Mouse (Mus musculus) MEL (cell line): Measurements from ENCODE around the gene Srbd1. TPM values are rescaled to one million over a fixed set of nuclear protein-coding genes. Genes with fewer than 3 reads are reported as not detected.
A peak's percentile ranks its signal among the peaks of the same experiment; 100 is the strongest.

ENCODE experiments used
- DNase-seq: peaks from one replicate; pipeline ENCODE4 v3.0.0; 2011; ENCODE audit warnings: low read depth, low spot score
- H3K27ac ChIP-seq: 2 replicates; pipeline ENCODE4 v1.5.1; 2012; ENCODE audit warnings: low read depth, mild to moderate bottlenecking, control low read depth, low read length, moderate library complexity; ENCODE audit not compliant: control insufficient read depth
- H3K27me3 ChIP-seq, 2 experiments: fragments of 150-350 bp in 1 of 2; sonication (generic) in 1 of 2; 2 replicates each; pipeline ENCODE4 v1.6.1; 2012; ENCODE audit warnings: low read length in 2 of 2, mild to moderate bottlenecking in 2 of 2, improper control_type of control experiment in 1 of 2, moderate library complexity in 1 of 2; ENCODE audit not compliant: insufficient read depth in 2 of 2, control insufficient read depth in 1 of 2
- H3K36me3 ChIP-seq, 2 experiments: 2 replicates each; pipeline ENCODE4 v1.6.1; 2012 to 2014; ENCODE audit warnings: low read length in 2 of 2, improper control_type of control experiment in 1 of 2, inconsistent platforms in 1 of 2, mild to moderate bottlenecking in 1 of 2; ENCODE audit not compliant: insufficient read depth in 2 of 2, control insufficient read depth in 1 of 2
- H3K4me1 ChIP-seq, 2 experiments: fragments of 150-350 bp in 1 of 2; sonication (generic) in 1 of 2; 2 replicates each; pipeline ENCODE4 v1.6.1; 2012; ENCODE audit warnings: low read length in 2 of 2, improper control_type of control experiment in 1 of 2, mild to moderate bottlenecking in 1 of 2; ENCODE audit not compliant: insufficient read depth in 2 of 2, control insufficient read depth in 1 of 2
- H3K4me3 ChIP-seq, 2 experiments: fragments of 150-350 bp in 1 of 2; sonication (generic) in 1 of 2; 2 replicates each; pipeline ENCODE4 v1.5.1; 2012; ENCODE audit warnings: low read depth in 2 of 2, low read length in 2 of 2, mild to moderate bottlenecking in 2 of 2, moderate library complexity in 2 of 2, control low read depth in 1 of 2, improper control_type of control experiment in 1 of 2; ENCODE audit not compliant: control insufficient read depth in 1 of 2, insufficient read depth in 1 of 2
- H3K79me2 ChIP-seq: 2 replicates; pipeline ENCODE4 v1.6.1; 2012; ENCODE audit warnings: mild to moderate bottlenecking, low read length, moderate library complexity; ENCODE audit not compliant: control insufficient read depth, poor library complexity, insufficient read depth
- H3K9ac ChIP-seq: 2 replicates; pipeline ENCODE4 v1.6.1; 2012; ENCODE audit warnings: low read depth, mild to moderate bottlenecking, control low read depth, low read length, moderate library complexity; ENCODE audit not compliant: control insufficient read depth, poor library complexity, severe bottlenecking
- H3K9me3 ChIP-seq: fragments of 150-350 bp; sonication (generic); replicated peaks from 2 replicates; pipeline ENCODE4 v1.6.1; 2012; ENCODE audit warnings: mild to moderate bottlenecking, low read length, improper control_type of control experiment, moderate library complexity; ENCODE audit not compliant: insufficient read depth
- BHLHE40 ChIP-seq: IDR thresholded peaks from 2 replicates; pipeline ENCODE4 v1.6.1; 2012; ENCODE audit warnings: low read depth, mild to moderate bottlenecking, inconsistent platforms, low read length, improper control_type of control experiment, borderline replicate concordance
- CHD1 ChIP-seq: IDR thresholded peaks from 2 replicates; pipeline ENCODE4 v1.6.1; 2012; ENCODE audit warnings: low read depth, mild to moderate bottlenecking, inconsistent platforms, low read length, improper control_type of control experiment
- CHD2 ChIP-seq: IDR thresholded peaks from 2 replicates; pipeline ENCODE4 v1.6.1; 2011; ENCODE audit warnings: low read length, improper control_type of control experiment
- EP300 ChIP-seq, 2 experiments: IDR thresholded peaks; 2 replicates each; pipeline ENCODE4 v1.6.1; 2011; ENCODE audit warnings: improper control_type of control experiment in 2 of 2, low read length in 2 of 2, low read depth in 1 of 2, mild to moderate bottlenecking in 1 of 2
- GATA1 ChIP-seq: IDR thresholded peaks from 2 replicates; pipeline ENCODE4 v1.6.1; 2011; ENCODE audit warnings: low read depth, low read length, improper control_type of control experiment
- HCFC1 ChIP-seq: IDR thresholded peaks from 2 replicates; pipeline ENCODE4 v1.6.1; 2012; ENCODE audit warnings: low read depth, mild to moderate bottlenecking, inconsistent platforms, low read length, improper control_type of control experiment, moderate library complexity
- KAT2A ChIP-seq: conservative IDR thresholded peaks from 2 replicates; pipeline ENCODE4 v1.6.1; 2012; ENCODE audit warnings: low read depth, low read length, improper control_type of control experiment, inconsistent platforms
- MAX ChIP-seq: IDR thresholded peaks from 2 replicates; pipeline ENCODE4 v1.6.1; 2011; ENCODE audit warnings: low read length, improper control_type of control experiment
- MYB ChIP-seq: IDR thresholded peaks from 2 replicates; pipeline ENCODE4 v1.6.1; 2011; ENCODE audit warnings: mild to moderate bottlenecking, low read depth, low read length, improper control_type of control experiment
- MYC ChIP-seq: IDR thresholded peaks from 2 replicates; pipeline ENCODE4 v1.6.1; 2011; ENCODE audit warnings: low read depth, mild to moderate bottlenecking, low read length, improper control_type of control experiment, moderate library complexity
- NRF1 ChIP-seq: IDR thresholded peaks from 2 replicates; pipeline ENCODE4 v1.6.1; 2014; ENCODE audit warnings: low read depth, mild to moderate bottlenecking, inconsistent platforms, low read length, improper control_type of control experiment, moderate library complexity; ENCODE audit not compliant: poor library complexity, insufficient read depth, severe bottlenecking
- POLR2AphosphoS2 ChIP-seq: IDR thresholded peaks from 2 replicates; pipeline ENCODE4 v1.6.1; 2011; ENCODE audit warnings: low read length, improper control_type of control experiment
- SIN3A ChIP-seq: IDR thresholded peaks from 2 replicates; pipeline ENCODE4 v1.6.1; 2012; ENCODE audit warnings: low read length, improper control_type of control experiment, inconsistent platforms
- TBP ChIP-seq: IDR thresholded peaks from 2 replicates; pipeline ENCODE4 v1.8.0; 2011; ENCODE audit warnings: low read depth, low read length, improper control_type of control experiment
- TCF12 ChIP-seq: IDR thresholded peaks from 2 replicates; pipeline ENCODE4 v1.6.1; 2014; ENCODE audit warnings: low read depth, mild to moderate bottlenecking, inconsistent platforms, low read length, improper control_type of control experiment, moderate library complexity
- UBTF ChIP-seq: IDR thresholded peaks from 2 replicates; pipeline ENCODE4 v1.6.1; 2012; ENCODE audit warnings: low read depth, mild to moderate bottlenecking, inconsistent platforms, low read length, improper control_type of control experiment, moderate library complexity, borderline replicate concordance; ENCODE audit not compliant: insufficient read depth
- ZKSCAN1 ChIP-seq: IDR thresholded peaks from 2 replicates; pipeline ENCODE4 v1.6.1; 2012; ENCODE audit warnings: low read depth, mild to moderate bottlenecking, inconsistent platforms, low read length, improper control_type of control experiment, moderate library complexity
- ZNF384 ChIP-seq: IDR thresholded peaks from 2 replicates; pipeline ENCODE4 v1.6.1; 2012; ENCODE audit warnings: low read depth, mild to moderate bottlenecking, inconsistent platforms, low read length, improper control_type of control experiment
- polyA plus RNA-seq, 2 experiments: library from polyadenylated mRNA; stranded (reverse) in 1 of 2; unstranded in 1 of 2; fragments of >175 nt in 1 of 2; fragments of >200 nt in 1 of 2; gene quantifications; 2 replicates each; pipeline versions ENCODE4 v1.2.1 to v1.2.4; 2012; ENCODE audit warnings: low replicate concordance in 2 of 2, low read depth in 1 of 2; ENCODE audit not compliant: insufficient read length in 2 of 2, insufficient read depth in 1 of 2, missing spikeins in 1 of 2
- total RNA-seq: library from RNA; depleted of rRNA; stranded (reverse); fragments of 300-350 nt; gene quantifications from 2 replicates; pipeline ENCODE4 v1.2.3, GENCODE M21; 2012

Gene Srbd1
- total and polyA plus RNA-seq, 3 experiments = 14.9 to 30.5 TPM; not detected in 1

DNA sequence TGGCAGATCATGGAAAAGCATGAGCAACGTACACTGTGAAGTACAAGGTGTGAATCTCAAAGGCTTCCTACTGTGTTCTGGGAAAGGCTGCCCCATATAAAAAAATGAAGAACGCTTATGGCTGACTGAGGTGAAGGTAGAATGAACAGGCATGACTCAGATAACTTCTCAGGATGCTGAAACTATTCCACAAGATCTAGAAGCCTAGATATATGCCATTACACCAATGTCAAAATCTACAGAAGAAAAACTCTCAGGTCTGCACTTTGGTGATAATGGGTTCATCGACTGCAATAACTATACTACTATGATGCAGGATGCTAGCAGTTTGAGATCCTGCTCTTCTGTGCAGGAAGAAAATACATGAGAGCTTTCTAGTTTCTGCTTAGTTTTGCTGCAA, 133.1 kb downstream of the Srbd1 start:
- Histone ChIP-seq H3K36me3 (peaks cover 0 to 23% of the 10 kb centered on the region in 2 experiments; a peak in 3 of 4 replicates), H3K27ac (peak overlapping the region; percentile 67), H3K9ac (no peak overlapping the region; the same call in 1 of the 2 replicates), H3K79me2 (peaks cover 3% of the 10 kb centered on the region; the same call in 1 of the 2 replicates), H3K4me3 (no peak overlapping the region), H3K27me3 (no peaks in the 10 kb centered on the region), H3K4me1 (peaks cover 14 to 22% of the 10 kb centered on the region in 2 experiments), H3K9me3 (no peaks in the 10 kb centered on the region)
- peak; percentile 53 for DNase-seq
- TF ChIP-seq EP300 (IDR thresholded peaks at IDR 0.05; ENCODE audit: low read depth in 1 of 2, low read length in 2 of 2) = peak; percentile 49 to 68; a peak in 3 of 4 replicates
- TF ChIP-seq CHD2 = no peak
- no peak for TF ChIP-seq SIN3A
- peak; percentile 48; the same call in 1 of the 2 replicates for TF ChIP-seq GATA1
- TF ChIP-seq TCF12 = peak; percentile 65
- no peak for TF ChIP-seq UBTF
- TF ChIP-seq NRF1 = no peak
- no peak for TF ChIP-seq ZKSCAN1
- TF ChIP-seq MYB = no peak

GRCm38 (mm10) chr17:86008401-86008800, 136.6 kb downstream of the Srbd1 start:
- H3K27ac ChIP-seq = no peak overlapping the region
- no peaks in the 10 kb centered on the region for H3K9me3 ChIP-seq
- no peaks in the 10 kb centered on the region for H3K27me3 ChIP-seq
- no peak overlapping the region for H3K9ac ChIP-seq
- no peak for DNase-seq
- peaks cover 3% of the 10 kb centered on the region; the same call in 1 of the 2 replicates for H3K79me2 ChIP-seq
- peaks cover 7 to 18% of the 10 kb centered on the region in 2 experiments for H3K4me1 ChIP-seq
- TF ChIP-seq NRF1 (no peak), CHD1 (no peak), HCFC1 (no peak), BHLHE40 (no peak), KAT2A (no peak), MYC (no peak), TBP (no peak), ZNF384 (no peak), POLR2AphosphoS2 (no peak), ZKSCAN1 (no peak), SIN3A (no peak), MAX (no peak)
- no peak overlapping the region for H3K4me3 ChIP-seq
- H3K36me3 ChIP-seq = peaks cover 0 to 19% of the 10 kb centered on the region in 2 experiments; a peak in 3 of 4 replicates
